Mouse (Mus musculus): ENCODE results near the gene Mmp28. TPM values are rescaled to one million over a fixed set of nuclear protein-coding genes. Genes with fewer than 3 reads are reported as not detected.

The Mmp28 gene
- polyA plus RNA-seq, 1 experiment from 2014 or later: 2.3 TPM

DNA sequence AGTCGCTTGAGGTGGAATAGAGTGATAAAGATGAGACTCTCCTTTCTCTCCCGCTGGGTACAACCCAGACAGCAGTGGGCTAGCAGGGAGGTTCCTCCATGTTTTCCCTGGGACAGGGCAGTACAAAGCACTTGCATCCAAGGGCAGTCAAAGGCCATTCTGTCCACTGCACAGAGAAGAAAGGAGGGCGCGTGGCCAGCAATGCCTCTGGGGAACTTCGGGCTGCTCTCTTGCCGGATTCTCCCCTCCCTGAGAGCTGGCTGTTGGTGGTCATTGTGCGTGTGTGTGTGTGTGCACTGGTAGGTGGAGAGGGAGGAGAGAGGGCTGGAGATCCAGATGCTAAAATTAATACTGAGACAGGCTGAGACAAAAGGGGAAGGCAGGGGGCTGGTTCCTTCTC, 21.6 kb downstream of the Mmp28 start:
- 60% methylated on average over 7 of the region's 7 CpGs for WGBS
- Histone ChIP-seq H3K4me1 (peaks cover 41% of the 10 kb centered on the region), H3K27ac (no peak overlapping the region), H3K4me3 (peak overlapping the region; percentile 67; the same call in 1 of the 2 replicates), H3K27me3 (ENCODE audit: low read depth, poor library complexity, severe bottlenecking) (peaks cover 60% of the 10 kb centered on the region), H3K36me3 (no peaks in the 10 kb centered on the region), H3K9me3 (replicated peaks) (no peaks in the 10 kb centered on the region)
- DNase-seq (ENCODE audit: low spot score): no peak

DNA sequence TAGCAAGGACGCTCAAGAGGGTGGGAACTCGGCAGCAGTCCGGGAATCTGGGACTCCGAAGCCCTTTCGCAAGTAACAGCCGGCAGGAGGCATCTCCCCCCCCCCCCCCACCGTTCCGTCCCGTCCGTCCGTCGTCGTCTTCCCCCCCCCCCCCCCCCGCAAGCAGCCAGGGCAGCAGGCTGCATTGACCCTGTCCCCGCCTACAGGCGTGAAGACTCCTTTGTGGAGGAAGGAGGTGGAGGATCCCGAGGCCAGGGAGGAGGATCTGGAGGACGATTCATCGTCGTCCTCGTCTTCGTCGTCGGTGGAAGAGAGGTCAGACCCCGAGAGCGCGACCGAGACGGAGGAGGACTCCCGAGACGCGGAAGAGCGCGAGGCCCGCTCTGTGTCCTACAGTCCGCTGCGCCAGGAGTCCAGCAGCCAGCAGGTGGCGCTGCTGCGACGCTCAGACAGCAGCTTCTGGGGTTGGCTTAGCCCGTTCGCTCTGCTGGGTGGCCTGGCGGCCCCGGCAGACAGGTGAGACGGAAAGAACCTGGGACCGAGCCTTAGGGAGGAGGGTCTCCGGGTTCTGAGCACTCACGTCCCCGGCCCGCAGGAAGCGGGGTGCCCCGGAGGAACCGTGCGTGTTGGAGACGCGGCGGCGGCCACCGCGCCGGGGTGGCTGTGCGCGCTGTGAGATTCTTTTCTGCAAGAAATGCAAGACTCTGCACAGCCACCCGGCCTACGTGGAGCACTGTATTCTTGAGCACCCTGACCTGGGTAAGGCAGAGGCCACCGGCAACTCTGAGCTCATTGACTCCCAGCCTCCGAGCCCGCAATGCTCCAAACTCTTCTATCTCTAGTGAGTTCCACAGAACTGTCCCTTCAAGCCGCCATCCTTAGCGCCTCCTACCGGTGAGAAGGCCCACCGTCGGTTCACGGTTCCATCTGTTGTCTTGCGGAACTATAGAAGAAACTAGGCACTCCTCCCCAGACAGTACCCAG, 22.5 kb downstream of the Mmp28 start:
- H3K27ac ChIP-seq: peak overlapping the region; percentile 79
- H3K9me3 ChIP-seq (replicated peaks): no peaks in the 10 kb centered on the region
- peaks cover 52% of the 10 kb centered on the region for H3K27me3 ChIP-seq (ENCODE audit: low read depth, poor library complexity, severe bottlenecking)
- WGBS: under 1% methylated on average over 67 of the region's 75 CpGs
- peak; percentile 92 for DNase-seq (ENCODE audit: low spot score)
- peaks cover 41% of the 10 kb centered on the region for H3K4me1 ChIP-seq
- H3K4me3 ChIP-seq: peak overlapping the region; percentile 67
- H3K36me3 ChIP-seq: no peaks in the 10 kb centered on the region

DNA sequence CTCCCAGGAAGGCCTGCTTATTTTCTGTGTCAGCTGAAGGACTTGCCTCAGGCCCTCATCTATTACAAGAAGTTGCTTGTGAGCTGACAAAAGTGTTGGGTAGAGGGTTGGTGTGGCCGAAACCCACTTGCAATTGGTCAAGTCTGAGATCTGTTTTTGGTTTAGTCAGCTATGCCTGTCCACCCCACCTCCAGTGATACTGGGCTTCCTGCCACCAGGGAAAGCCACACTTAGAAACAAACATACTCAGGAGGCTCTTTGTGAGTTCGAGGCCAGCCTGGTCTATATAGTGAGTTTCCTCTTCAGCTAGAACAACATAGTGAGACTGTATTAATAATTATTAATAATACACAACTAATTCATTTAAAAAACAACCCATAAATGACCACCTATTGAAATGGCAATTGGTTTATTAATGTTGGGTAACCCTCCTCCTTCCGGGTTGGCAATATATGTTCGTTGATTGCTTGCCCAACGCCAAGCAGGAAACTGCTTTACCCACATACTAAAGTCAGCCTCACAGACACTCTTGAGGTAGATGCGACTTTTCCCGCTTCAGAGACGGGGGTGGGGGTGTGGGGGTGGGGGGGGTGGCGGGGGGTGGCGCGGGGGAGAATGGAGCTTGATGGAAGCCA, 23.3 kb downstream of the Mmp28 start:
- H3K4me1 ChIP-seq: peaks cover 36% of the 10 kb centered on the region
- no peaks in the 10 kb centered on the region for H3K9me3 ChIP-seq (replicated peaks)
- peak overlapping the region; percentile 67 for H3K4me3 ChIP-seq
- no peak overlapping the region for H3K27ac ChIP-seq
- DNase-seq (ENCODE audit: low spot score): no peak
- H3K27me3 ChIP-seq (ENCODE audit: low read depth, poor library complexity, severe bottlenecking): peaks cover 51% of the 10 kb centered on the region
- 32% methylated on average over 11 of the region's 11 CpGs for WGBS
- H3K36me3 ChIP-seq: no peaks in the 10 kb centered on the region

DNA sequence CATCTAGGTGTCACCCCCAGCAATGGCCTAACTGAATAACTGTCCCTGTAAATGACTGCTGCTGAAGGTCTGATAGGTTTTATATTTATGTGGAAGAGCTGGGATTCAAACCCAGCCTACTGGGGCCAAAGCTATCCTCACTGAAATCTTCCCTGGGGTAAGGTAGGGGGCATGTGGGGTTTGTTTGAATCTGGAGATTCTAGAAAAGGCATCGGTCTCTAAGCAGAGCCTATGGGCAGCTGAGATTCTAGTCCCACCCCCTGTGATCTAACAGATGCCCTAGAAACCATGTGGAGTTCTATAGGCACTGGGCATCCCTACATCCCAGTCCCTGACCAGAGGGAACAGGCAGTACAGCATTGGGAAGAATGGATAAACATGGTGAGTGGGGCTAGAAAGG, 25.5 kb downstream of the Mmp28 start, which contains the start of gene 1700020L24Rik:
1700020L24Rik (plus strand) TSS at position 301 of the 400 bp plus-strand sequence.
- Histone ChIP-seq H3K4me3 (no peak within 1 kb of the TSS), H3K27ac (no peak within 1 kb of the TSS), H3K27me3 (ENCODE audit: low read depth, poor library complexity, severe bottlenecking) (peaks cover 30% of the 10 kb centered on the region), H3K4me1 (peaks cover 17% of the 10 kb centered on the region), H3K9me3 (replicated peaks) (no peaks in the 10 kb centered on the region), H3K36me3 (no peaks in the 10 kb centered on the region)
- 93% methylated on average over 1 of the region's 1 CpGs for WGBS
- no peak for DNase-seq (ENCODE audit: low spot score)

DNA sequence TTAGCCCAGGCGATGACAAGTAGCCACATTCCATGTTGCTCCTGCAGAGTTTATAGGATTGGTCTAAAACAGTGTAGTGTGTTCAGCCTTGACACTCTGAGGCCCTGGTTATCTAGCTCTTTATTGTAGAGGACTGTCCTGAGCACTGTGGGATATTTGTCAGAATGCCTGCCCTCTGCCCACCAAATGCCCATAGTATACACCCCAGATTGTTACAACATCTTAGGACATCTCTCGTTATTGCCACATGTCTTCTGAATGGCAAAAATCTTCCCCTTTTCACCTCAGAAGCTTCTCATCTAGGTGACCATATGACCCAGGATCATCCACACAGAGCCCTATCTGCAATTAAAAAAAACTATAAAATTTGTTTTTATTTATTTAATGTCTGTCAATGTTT, 30.3 kb downstream of the Mmp28 start:
- Histone ChIP-seq H3K27me3 (ENCODE audit: low read depth, poor library complexity, severe bottlenecking) (peaks cover 38% of the 10 kb centered on the region), H3K4me3 (no peak overlapping the region), H3K4me1 (peaks cover 9% of the 10 kb centered on the region; the same call in 1 of the 2 replicates), H3K27ac (no peak overlapping the region), H3K9me3 (replicated peaks) (no peaks in the 10 kb centered on the region), H3K36me3 (no peaks in the 10 kb centered on the region)
- 83% methylated on average over 2 of the region's 2 CpGs for WGBS
- DNase-seq (ENCODE audit: low spot score): no peak

DNA sequence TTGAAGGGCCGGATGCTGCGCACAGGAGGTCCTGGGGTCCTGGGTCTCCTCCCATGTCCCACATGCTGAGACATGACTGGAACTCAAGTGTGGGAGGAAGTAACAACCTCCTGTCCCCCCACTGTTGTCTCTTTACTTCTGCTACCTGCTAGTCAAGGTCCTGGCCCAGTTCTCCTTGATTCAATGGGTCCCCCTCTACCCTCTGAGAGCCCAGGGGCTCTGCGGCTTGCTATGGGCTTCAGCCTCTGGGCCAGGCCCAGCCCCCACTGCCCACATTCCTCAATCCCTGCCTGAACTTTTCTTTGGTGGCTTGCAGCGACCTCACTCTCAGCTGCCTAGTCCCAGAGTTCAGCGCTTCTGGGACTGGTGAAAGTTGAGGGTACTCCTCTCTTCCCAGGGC, 33.5 kb downstream of the Mmp28 start, which contains the start of gene Gas2l2:
Gas2l2 (minus strand) TSS at position 101 of the 400 bp plus-strand sequence.
- peaks cover 15% of the 10 kb centered on the region for H3K4me1 ChIP-seq
- peaks cover 58% of the 10 kb centered on the region for H3K27me3 ChIP-seq (ENCODE audit: low read depth, poor library complexity, severe bottlenecking)
- H3K27ac ChIP-seq: no peak within 1 kb of the TSS
- H3K36me3 ChIP-seq: no peaks in the 10 kb centered on the region
- H3K9me3 ChIP-seq (replicated peaks): no peaks in the 10 kb centered on the region
- 62% methylated on average over 5 of the region's 5 CpGs for WGBS
- H3K4me3 ChIP-seq: no peak within 1 kb of the TSS
- DNase-seq (ENCODE audit: low spot score): no peak

DNA sequence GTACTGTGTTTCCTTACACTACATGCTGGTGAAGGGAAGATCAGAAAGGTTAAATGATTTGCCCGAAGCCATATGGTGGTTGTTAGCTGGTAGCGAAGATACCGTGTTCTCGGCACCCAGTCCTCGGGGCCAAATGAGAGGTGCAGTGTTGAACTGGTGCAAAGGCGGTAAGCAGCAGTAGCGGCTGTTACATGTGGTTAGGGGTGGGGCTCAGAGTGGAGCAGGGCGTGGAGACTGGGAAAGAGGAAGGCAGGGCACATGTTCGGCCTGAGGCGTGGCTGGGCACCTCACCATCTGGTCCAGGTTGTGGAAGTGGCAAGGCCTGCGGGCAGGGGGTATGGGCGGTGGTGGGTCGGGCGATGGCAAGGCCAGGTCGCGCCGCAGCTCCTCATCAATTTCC, 35.9 kb downstream of the Mmp28 start:
- Histone ChIP-seq H3K4me1 (peaks cover 15% of the 10 kb centered on the region), H3K9me3 (replicated peaks) (no peaks in the 10 kb centered on the region), H3K27me3 (ENCODE audit: low read depth, poor library complexity, severe bottlenecking) (peaks cover 68% of the 10 kb centered on the region), H3K4me3 (peak overlapping the region; percentile 19), H3K27ac (no peak overlapping the region), H3K36me3 (no peaks in the 10 kb centered on the region)
- 20% methylated on average over 17 of the region's 17 CpGs for WGBS
- peak; percentile 30 for DNase-seq (ENCODE audit: low spot score)

DNA sequence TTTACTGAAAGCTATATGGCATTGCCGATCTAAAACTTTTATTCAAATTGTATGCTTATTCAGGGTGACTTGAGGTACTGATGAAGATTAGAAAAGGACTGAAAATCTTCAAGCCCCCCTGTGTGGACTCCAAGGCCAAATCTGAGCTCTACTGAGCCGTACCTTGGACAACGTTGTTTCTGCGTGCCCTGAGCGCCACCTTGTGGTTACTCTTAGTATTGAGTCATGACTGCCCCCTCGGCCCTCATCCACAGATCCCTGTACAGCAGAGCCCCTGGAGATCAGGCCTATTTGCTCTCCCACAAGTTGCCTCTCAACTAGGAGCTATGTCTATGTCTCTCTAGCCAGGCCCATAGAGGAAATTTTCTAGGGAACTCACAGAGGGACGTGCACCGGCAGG, 38.2 kb downstream of the Mmp28 start:
- WGBS: 8% methylated on average over 8 of the region's 8 CpGs
- no peak overlapping the region for H3K27ac ChIP-seq
- no peak overlapping the region for H3K4me3 ChIP-seq
- peaks cover 13% of the 10 kb centered on the region for H3K4me1 ChIP-seq
- H3K27me3 ChIP-seq (ENCODE audit: low read depth, poor library complexity, severe bottlenecking): peaks cover 80% of the 10 kb centered on the region
- no peaks in the 10 kb centered on the region for H3K36me3 ChIP-seq
- peak; percentile 86 for DNase-seq (ENCODE audit: low spot score)
- H3K9me3 ChIP-seq (replicated peaks): no peaks in the 10 kb centered on the region

DNA sequence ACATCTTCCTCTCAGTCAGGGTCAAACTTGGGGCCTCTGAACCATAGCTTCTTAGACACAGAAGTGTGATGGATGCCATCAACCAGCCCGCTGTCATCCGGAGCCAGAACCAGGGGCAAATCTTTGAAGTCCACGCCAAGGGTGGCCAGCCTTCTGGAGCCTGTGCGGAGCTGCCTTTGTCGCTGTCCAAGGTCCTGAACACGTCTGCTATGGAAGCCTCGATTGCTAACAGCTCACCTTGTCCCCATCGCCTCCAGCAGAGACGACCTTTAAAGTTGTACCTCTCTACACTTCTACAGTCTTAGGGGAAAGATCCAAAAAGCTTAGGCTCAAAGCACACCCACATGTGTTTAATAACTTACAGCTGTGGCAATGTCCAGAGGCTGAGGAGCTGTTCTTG, 41.6 kb downstream of the Mmp28 start:
- Histone ChIP-seq H3K9me3 (replicated peaks) (no peaks in the 10 kb centered on the region), H3K36me3 (no peaks in the 10 kb centered on the region), H3K27ac (no peak overlapping the region), H3K4me1 (peaks cover 13% of the 10 kb centered on the region), H3K27me3 (ENCODE audit: low read depth, poor library complexity, severe bottlenecking) (peaks cover 73% of the 10 kb centered on the region), H3K4me3 (no peak overlapping the region)
- WGBS: 3% methylated on average over 9 of the region's 9 CpGs
- peak; percentile 89 for DNase-seq (ENCODE audit: low spot score)

DNA sequence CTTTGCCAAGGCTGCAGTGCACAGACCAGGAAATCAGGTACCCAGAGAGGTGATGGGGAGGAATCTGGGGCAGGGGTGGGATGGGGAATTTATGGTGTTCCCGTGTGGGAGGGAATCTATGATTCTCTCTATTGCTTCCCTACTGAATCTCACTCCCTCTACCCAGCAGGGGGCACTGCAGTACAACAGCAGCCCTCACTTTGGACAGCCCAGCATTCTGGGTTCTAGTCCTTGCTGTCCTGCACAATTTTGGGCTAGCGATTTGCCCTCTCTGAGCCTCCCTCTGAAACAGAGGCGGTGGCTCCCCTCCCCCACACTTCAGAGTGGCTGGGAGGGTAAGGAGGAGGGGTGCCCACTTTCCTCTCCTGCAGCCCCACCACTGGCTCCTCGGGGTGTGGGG, 42.5 kb downstream of the Mmp28 start:
- no peaks in the 10 kb centered on the region for H3K9me3 ChIP-seq (replicated peaks)
- H3K27me3 ChIP-seq (ENCODE audit: low read depth, poor library complexity, severe bottlenecking): peaks cover 63% of the 10 kb centered on the region
- peak; percentile 34 for DNase-seq (ENCODE audit: low spot score)
- no peaks in the 10 kb centered on the region for H3K36me3 ChIP-seq
- H3K4me3 ChIP-seq: no peak overlapping the region
- WGBS: 41% methylated on average over 4 of the region's 4 CpGs
- H3K4me1 ChIP-seq: peaks cover 13% of the 10 kb centered on the region
- H3K27ac ChIP-seq: no peak overlapping the region

DNA sequence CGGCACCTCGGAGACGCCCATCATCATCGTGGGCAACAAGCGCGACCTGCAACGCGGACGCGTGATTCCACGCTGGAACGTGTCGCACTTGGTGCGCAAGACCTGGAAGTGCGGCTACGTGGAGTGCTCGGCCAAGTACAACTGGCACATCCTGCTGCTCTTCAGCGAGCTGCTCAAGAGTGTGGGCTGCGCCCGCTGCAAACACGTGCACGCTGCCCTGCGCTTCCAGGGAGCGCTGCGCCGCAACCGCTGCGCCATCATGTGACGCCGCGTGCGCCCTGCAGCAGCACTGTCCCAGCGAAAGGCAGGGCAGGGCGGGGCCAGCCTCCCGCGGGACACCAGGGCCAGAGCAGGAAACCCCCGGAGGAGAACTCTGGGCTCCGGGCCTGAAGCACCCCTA, 44.3 kb downstream of the Mmp28 start:
- Histone ChIP-seq H3K36me3 (no peaks in the 10 kb centered on the region), H3K9me3 (replicated peaks) (no peaks in the 10 kb centered on the region), H3K4me1 (peaks cover 13% of the 10 kb centered on the region), H3K27ac (no peak overlapping the region), H3K4me3 (no peak overlapping the region; the same call in 1 of the 2 replicates), H3K27me3 (ENCODE audit: low read depth, poor library complexity, severe bottlenecking) (peaks cover 54% of the 10 kb centered on the region)
- peak; percentile 40 for DNase-seq (ENCODE audit: low spot score)
- 6% methylated on average over 38 of the region's 38 CpGs for WGBS

DNA sequence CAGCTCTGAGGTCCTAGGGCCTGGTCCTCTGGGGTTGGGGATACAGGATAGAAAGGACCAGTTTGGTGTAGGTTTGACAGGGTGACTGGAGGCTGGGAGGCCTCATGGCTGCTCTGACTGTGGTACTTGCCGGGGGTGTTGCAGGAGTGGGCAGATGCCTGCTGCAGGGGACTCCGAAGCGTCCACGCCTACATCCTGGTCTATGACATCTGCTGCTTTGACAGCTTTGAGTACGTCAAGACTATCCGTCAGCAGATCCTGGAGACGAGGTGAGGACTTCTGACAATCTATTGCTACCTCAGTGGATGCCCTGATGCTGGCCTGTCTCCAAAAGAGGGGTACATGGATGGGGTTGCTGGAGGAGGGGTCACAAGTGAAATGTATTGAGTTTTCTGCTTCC, 45.2 kb downstream of the Mmp28 start:
- peaks cover 53% of the 10 kb centered on the region for H3K27me3 ChIP-seq (ENCODE audit: low read depth, poor library complexity, severe bottlenecking)

DNA sequence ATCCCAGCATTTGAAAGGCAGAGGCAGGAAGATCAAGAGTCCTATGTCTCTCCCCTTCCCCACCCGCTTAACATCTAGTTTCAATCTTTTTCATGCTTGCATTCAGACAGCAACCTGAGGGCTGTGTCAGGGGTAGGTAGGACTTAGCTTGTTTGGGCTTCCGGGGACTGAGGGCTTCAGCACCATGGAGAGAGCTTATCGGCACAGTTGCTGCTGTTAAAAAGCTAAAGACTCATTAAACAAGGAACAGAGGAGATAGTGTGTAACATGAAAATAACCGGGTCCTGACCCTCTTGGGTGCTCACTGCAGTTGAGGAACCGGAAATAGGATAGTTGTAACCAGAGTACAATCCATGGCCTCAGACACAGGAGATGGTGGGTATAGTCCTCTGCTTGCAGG, 45.8 kb downstream of the Mmp28 start:
- H3K27ac ChIP-seq: no peak overlapping the region
- no peaks in the 10 kb centered on the region for H3K9me3 ChIP-seq (replicated peaks)
- peaks cover 13% of the 10 kb centered on the region for H3K4me1 ChIP-seq
- peak; percentile 79 for DNase-seq (ENCODE audit: low spot score)
- H3K36me3 ChIP-seq: no peaks in the 10 kb centered on the region
- H3K27me3 ChIP-seq (ENCODE audit: low read depth, poor library complexity, severe bottlenecking): peaks cover 54% of the 10 kb centered on the region
- 15% methylated on average over 5 of the region's 5 CpGs for WGBS
- no peak overlapping the region for H3K4me3 ChIP-seq

More for the DNA sequence above, 45.2 kb downstream of the Mmp28 start:
- H3K36me3 ChIP-seq: no peaks in the 10 kb centered on the region
- H3K4me1 ChIP-seq: peaks cover 13% of the 10 kb centered on the region
- no peak for DNase-seq (ENCODE audit: low spot score)
- H3K27ac ChIP-seq: no peak overlapping the region
- 83% methylated on average over 7 of the region's 7 CpGs for WGBS
- no peaks in the 10 kb centered on the region for H3K9me3 ChIP-seq (replicated peaks)
- H3K4me3 ChIP-seq: no peak overlapping the region
